Mouse (Mus musculus) hindbrain, embryonic 11.5 days (tissue): Measurements from ENCODE around the gene Epx. TPM values are rescaled to one million over a fixed set of nuclear protein-coding genes. Genes with fewer than 3 reads are reported as not detected.
"Not testable (repeated sequence)": the region's sequence is repeated elsewhere in the genome, so short reads cannot be mapped to it uniquely, and the experiment has no call there.

Source experiments
- ATAC-seq: fragments of 200-750 bp; cut with Nextera tagmentation; 2 replicates; pipeline ENCODE4 v1.8.0; 2017; ENCODE audit warnings: mild to moderate bottlenecking, moderate TSS enrichment, moderate library complexity; ENCODE audit not compliant: low FRiP score
- DNase-seq: peaks from one replicate; pipeline ENCODE4 v3.0.0-alpha.2; 2015; ENCODE audit warnings: low spot score
- H3K27ac ChIP-seq: fragments of 300-500 bp; sonication (generic); 2 replicates; pipeline ENCODE4 v1.5.1; 2014; ENCODE audit warnings: mild to moderate bottlenecking, low read depth, low read length
- H3K27me3 ChIP-seq: fragments of 300-500 bp; sonication (generic); 2 replicates; pipeline ENCODE4 v1.6.1; 2014; ENCODE audit warnings: mild to moderate bottlenecking, low read length, moderate library complexity, mixed read lengths; ENCODE audit not compliant: control insufficient read depth, insufficient read depth
- H3K36me3 ChIP-seq: fragments of 300-500 bp; sonication (generic); 2 replicates; pipeline ENCODE4 v1.6.1; 2014; ENCODE audit warnings: mild to moderate bottlenecking, low read length, moderate library complexity, mixed read lengths; ENCODE audit not compliant: control insufficient read depth, insufficient read depth
- H3K4me1 ChIP-seq: fragments of 300-500 bp; sonication (generic); replicated peaks from 2 replicates; pipeline ENCODE4 v1.6.1; 2014; ENCODE audit warnings: low read length, mixed read lengths; ENCODE audit not compliant: control insufficient read depth, insufficient read depth
- H3K4me2 ChIP-seq: fragments of 300-500 bp; sonication (generic); replicated peaks from 2 replicates; pipeline ENCODE4 v1.6.1; 2014; ENCODE audit warnings: mild to moderate bottlenecking, low read depth, low read length
- H3K4me3 ChIP-seq: fragments of 300-500 bp; sonication (generic); 2 replicates; pipeline ENCODE4 v1.5.1; 2014; ENCODE audit warnings: low read depth, low read length
- H3K9ac ChIP-seq: fragments of 300-500 bp; sonication (generic); 2 replicates; pipeline ENCODE4 v1.6.1; 2014; ENCODE audit warnings: low read depth, low read length
- H3K9me3 ChIP-seq: fragments of 300-500 bp; sonication (generic); 2 replicates; pipeline ENCODE4 v1.6.1; 2016; ENCODE audit warnings: low read length; ENCODE audit not compliant: control insufficient read depth
- WGBS: fragments of 180-500 bp; shearing (Covaris S2); extraction: QIAGEN DNeasy Blood & Tissue Kit; methylation state at CpG from one replicate; pipeline ENCODE4 v1.1.7; 2014; 5-methylcytosine and 5-hydroxymethylcytosine counted together
- polyA plus RNA-seq: library from polyadenylated mRNA; unstranded; fragments of >200 nt; fragmentation: Nextera tagmentation; extraction: Ambion mirVana; gene quantifications from 2 replicates; pipeline ENCODE4 v1.2.1, GENCODE M21; 2014

Gene Epx
- polyA plus RNA-seq, 1 experiment from 2014 or later: not detected

GRCm38 (mm10) chr11:87881714-87882113 lies 6.4 kb upstream of the Epx start:
- no peak overlapping the region for H3K4me2 ChIP-seq
- H3K27me3 ChIP-seq: no peaks in the 10 kb centered on the region
- H3K36me3 ChIP-seq: no peaks in the 10 kb centered on the region
- no peak for ATAC-seq
- no peak for DNase-seq
- H3K9ac ChIP-seq: no peak overlapping the region
- no peaks in the 10 kb centered on the region for H3K4me1 ChIP-seq
- no peak overlapping the region for H3K27ac ChIP-seq
- H3K9me3 ChIP-seq: no peaks in the 10 kb centered on the region
- no peak overlapping the region for H3K4me3 ChIP-seq
- WGBS: 78% methylated on average over 4 of the region's 4 CpGs

DNA sequence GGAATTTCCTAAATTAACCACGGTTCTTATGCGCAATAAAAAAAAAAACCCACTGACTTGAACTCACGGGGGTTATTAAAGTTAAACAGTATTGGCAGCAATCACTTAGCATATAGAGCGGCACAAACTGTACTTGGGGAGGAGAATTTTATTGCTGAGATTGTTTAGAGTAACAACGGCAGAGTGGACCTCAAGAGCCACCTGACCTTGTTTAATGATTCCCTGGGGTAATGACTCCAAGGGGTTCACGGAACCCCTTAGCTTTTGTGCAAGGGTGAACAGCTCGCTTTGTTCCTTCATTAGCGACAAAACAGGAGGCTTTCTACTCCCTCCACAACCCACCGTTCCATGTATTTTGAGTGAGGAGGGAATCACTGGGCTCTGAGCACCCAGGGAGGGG lies 4.5 kb upstream of the Epx start:
- WGBS: 75% methylated on average over 9 of the region's 9 CpGs
- H3K36me3 ChIP-seq: no peaks in the 10 kb centered on the region

DNA sequence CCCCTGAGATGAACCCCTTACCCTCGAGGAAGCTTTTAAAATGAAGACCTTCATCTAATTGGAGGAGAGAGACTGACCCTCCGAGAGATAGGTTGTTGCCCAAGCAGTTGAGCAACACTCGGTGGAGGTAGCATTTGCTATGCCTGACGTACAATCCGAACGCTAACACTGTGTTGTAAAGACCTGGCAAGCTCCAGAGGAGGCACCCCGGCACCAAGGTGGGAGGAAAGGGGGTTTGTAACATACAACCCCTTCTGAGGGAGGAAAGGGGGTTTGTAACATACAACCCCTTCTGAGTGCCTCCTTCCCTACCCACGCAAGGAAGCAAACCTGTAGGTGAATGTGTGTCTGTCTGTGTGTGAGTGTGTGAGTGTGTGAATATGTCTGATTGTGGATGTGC lies 3.6 kb downstream of the Epx start:
- Histone ChIP-seq H3K9ac (no peak overlapping the region), H3K4me3 (no peak overlapping the region), H3K27me3 (no peaks in the 10 kb centered on the region), H3K36me3 (no peaks in the 10 kb centered on the region), H3K4me2 (no peak overlapping the region), H3K4me1 (no peaks in the 10 kb centered on the region), H3K9me3 (no peaks in the 10 kb centered on the region), H3K27ac (no peak overlapping the region)
- WGBS: 64% methylated on average over 8 of the region's 8 CpGs
- ATAC-seq: no peak
- DNase-seq: no peak

More for the DNA sequence above, 4.5 kb upstream of the Epx start:
- no peaks in the 10 kb centered on the region for H3K4me1 ChIP-seq
- H3K9ac ChIP-seq: no peak overlapping the region
- no peaks in the 10 kb centered on the region for H3K9me3 ChIP-seq
- no peak overlapping the region for H3K4me3 ChIP-seq
- H3K27ac ChIP-seq: no peak overlapping the region
- ATAC-seq (no peak), DNase-seq (no peak)
- no peak overlapping the region for H3K4me2 ChIP-seq
- H3K27me3 ChIP-seq: no peaks in the 10 kb centered on the region

GRCm38 (mm10) chr11:87870096-87870495 lies 5.2 kb downstream of the Epx start:
- 75% methylated on average over 2 of the region's 2 CpGs for WGBS
- Histone ChIP-seq H3K4me1 (no peaks in the 10 kb centered on the region), H3K9me3 (no peaks in the 10 kb centered on the region), H3K36me3 (no peaks in the 10 kb centered on the region), H3K27me3 (no peaks in the 10 kb centered on the region), H3K27ac (no peak overlapping the region), H3K4me2 (no peak overlapping the region), H3K4me3 (no peak overlapping the region), H3K9ac (no peak overlapping the region)
- DNase-seq (no peak), ATAC-seq (no peak)

DNA sequence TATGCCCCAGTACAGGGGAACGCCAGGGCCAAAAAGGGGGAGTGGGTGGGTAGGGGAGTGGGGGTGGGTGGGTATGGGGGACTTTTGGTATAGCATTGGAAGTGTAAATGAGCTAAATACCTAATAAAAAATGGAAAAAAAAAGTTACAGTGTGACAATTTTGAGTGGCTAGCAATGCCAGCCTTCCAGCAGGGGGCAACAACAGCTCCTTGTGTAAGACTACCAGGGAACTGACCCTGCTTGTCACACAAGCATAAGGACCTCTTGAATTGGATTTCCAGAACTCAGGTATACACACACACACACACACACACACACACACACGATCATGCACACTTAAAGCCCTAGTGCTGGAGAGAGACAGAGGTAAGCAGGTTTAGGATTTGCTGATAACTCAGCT lies 8.4 kb downstream of the Epx start:
- ATAC-seq: not testable (repeated sequence)
- WGBS: 81% methylated on average over 1 of the region's 2 CpGs

GRCm38 (mm10) chr11:87862805-87863204 lies 12.5 kb downstream of the Epx start:
- Histone ChIP-seq H3K9me3 (no peaks in the 10 kb centered on the region), H3K36me3 (no peaks in the 10 kb centered on the region), H3K4me1 (no peaks in the 10 kb centered on the region), H3K27ac (no peak overlapping the region), H3K4me2 (no peak overlapping the region), H3K9ac (no peak overlapping the region), H3K4me3 (no peak overlapping the region), H3K27me3 (no peaks in the 10 kb centered on the region)
- WGBS: 93% methylated on average over 13 of the region's 13 CpGs
- no peak for ATAC-seq
- DNase-seq: no peak

More for the DNA sequence above, 8.4 kb downstream of the Epx start:
- H3K9ac ChIP-seq, H3K9me3 ChIP-seq, H3K27ac ChIP-seq, H3K4me1 ChIP-seq, DNase-seq, H3K4me2 ChIP-seq, H3K27me3 ChIP-seq, H3K36me3 ChIP-seq, H3K4me3 ChIP-seq: not testable (repeated sequence)

GRCm38 (mm10) chr11:87860426-87860825 lies 14.9 kb downstream of the Epx start:
- Histone ChIP-seq H3K4me1 (no peaks in the 10 kb centered on the region), H3K4me3 (no peak overlapping the region), H3K27me3 (no peaks in the 10 kb centered on the region), H3K9me3 (no peaks in the 10 kb centered on the region), H3K9ac (no peak overlapping the region), H3K36me3 (no peaks in the 10 kb centered on the region; the same call in 1 of the 2 replicates), H3K27ac (no peak overlapping the region), H3K4me2 (no peak overlapping the region)
- no peak for ATAC-seq
- 71% methylated on average over 9 of the region's 9 CpGs for WGBS
- DNase-seq: no peak

- H3K36me3 ChIP-seq: no peaks in the 10 kb centered on the region; the same call in 1 of the 2 replicates
- H3K4me2 ChIP-seq: no peak overlapping the region
- WGBS: 94% methylated on average over 11 of the region's 11 CpGs
- no peaks in the 10 kb centered on the region for H3K4me1 ChIP-seq
- no peaks in the 10 kb centered on the region for H3K9me3 ChIP-seq
- H3K27me3 ChIP-seq: no peaks in the 10 kb centered on the region
- ATAC-seq (no peak), DNase-seq (no peak)
- H3K27ac ChIP-seq: no peak overlapping the region
- H3K4me3 ChIP-seq: no peak overlapping the region
- H3K9ac ChIP-seq: no peak overlapping the region
Observed at GRCm38 (mm10) chr11:87859273-87859672, 16.1 kb downstream of the Epx start.

DNA sequence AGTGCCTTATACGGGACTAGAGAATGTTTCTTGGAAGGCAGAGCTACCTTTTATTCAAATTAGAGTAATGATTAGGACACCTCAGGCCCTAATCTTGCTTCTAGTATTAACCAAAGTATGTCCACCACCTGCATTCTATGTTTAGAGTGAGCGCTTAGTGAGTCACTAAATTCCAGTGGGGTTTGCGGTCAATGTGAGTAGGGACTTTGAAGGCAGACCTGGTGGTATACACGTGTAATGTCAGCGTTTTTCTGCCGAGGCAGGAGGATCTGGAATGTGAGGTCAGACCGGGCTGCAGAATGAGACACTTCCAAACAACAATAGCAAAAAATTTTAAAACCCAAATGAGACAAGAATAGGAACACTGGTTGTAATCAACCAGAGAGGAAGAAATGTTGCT lies 20.8 kb downstream of the Epx start:
- Histone ChIP-seq H3K4me3 (no peak overlapping the region), H3K9me3 (no peaks in the 10 kb centered on the region), H3K9ac (no peak overlapping the region), H3K27me3 (no peaks in the 10 kb centered on the region), H3K27ac (no peak overlapping the region), H3K4me2 (no peak overlapping the region), H3K4me1 (no peaks in the 10 kb centered on the region), H3K36me3 (no peaks in the 10 kb centered on the region; the same call in 1 of the 2 replicates)
- ATAC-seq (no peak), DNase-seq (no peak)
- 90% methylated on average over 7 of the region's 7 CpGs for WGBS
